9 mouse cellular contexts compared by ENCODE assay signal in genomic region chr4:33525272-33525671, GRCm38 (mm10).
"Had no signal": no experiment of that assay in that cellular context is flagged by ENCODE, and none has a peak within 500 bp of the region (broad histone marks: within the 10 kb centered on the region; RNA-seq: fewer than 3 reads in every experiment).

No protein-coding gene starts in this region.

- H3K9ac ChIP-seq: liver, embryonic 13.5 days had no signal

- H3K4me1 ChIP-seq: liver, embryonic 13.5 days had no signal

- DNase-seq: kidney, postnatal 36 days; liver, embryonic 13.5 days; lung, adult 2 months; lung, postnatal 14 days; lung, postnatal 4 days; thymus, adult 18-20 months; thymus, postnatal 36 days had no signal

- H3K9me3 ChIP-seq: liver, embryonic 13.5 days had no signal

- H3K4me3 ChIP-seq: left cerebral cortex, adult 2 months; liver, embryonic 13.5 days had no signal

- H3K4me2 ChIP-seq: liver, embryonic 13.5 days; midbrain, embryonic 11.5 days had no signal

- H3K27me3 ChIP-seq: liver, embryonic 13.5 days had no signal

- H3K36me3 ChIP-seq: liver, embryonic 13.5 days had no signal

- H3K27ac ChIP-seq: left cerebral cortex, adult 2 months; liver, embryonic 13.5 days had no signal
